Mouse (Mus musculus): ENCODE results near the gene Sptlc2. TPM values are rescaled to one million over a fixed set of nuclear protein-coding genes. Genes with fewer than 3 reads are reported as not detected.

Gene Sptlc2
- 10 to 100 TPM; 28.6 to 30.0 TPM for total RNA-seq (2021)
- long read RNA-seq, experiment 1, full-length matches to known transcripts, result 30 of 33 reads
- long read RNA-seq, experiment 1, partial matches to known transcripts, result 0 of 33 reads
- long read RNA-seq, experiment 1, other reads (novel, unspliced or antisense), result 3 of 33 reads
- long read RNA-seq, experiment 2, full-length matches to known transcripts, result 16 of 19 reads
- long read RNA-seq, experiment 2, partial matches to known transcripts, result 1 of 19 reads
- long read RNA-seq, experiment 2, other reads (novel, unspliced or antisense), result 2 of 19 reads

GRCm38 (mm10) chr12:87388122-87388774 is at the start of gene Sptlc2:
Gene Sptlc2, minus strand, starts transcription at chr12:87388355.
- DNase-seq, result peak; percentile 98

GRCm38 (mm10) chr12:87428885-87429284 is 40.7 kb upstream of the Sptlc2 start:
- no peak for DNase-seq

- no peak for DNase-seq
Observed at GRCm38 (mm10) chr12:87428295-87428694, 40.1 kb upstream of the Sptlc2 start.

GRCm38 (mm10) chr12:87426354-87427031 is 38.3 kb upstream of the Sptlc2 start:
- no peak for DNase-seq

GRCm38 (mm10) chr12:87424516-87424915 is 36.4 kb upstream of the Sptlc2 start:
- no peak for DNase-seq

- no peak for DNase-seq
Observed at GRCm38 (mm10) chr12:87423700-87424099, 35.5 kb upstream of the Sptlc2 start.

- DNase-seq, result no peak
Observed at GRCm38 (mm10) chr12:87421708-87422507, 33.8 kb upstream of the Sptlc2 start.

- DNase-seq, result no peak
Observed at GRCm38 (mm10) chr12:87419974-87420485, 31.9 kb upstream of the Sptlc2 start.

GRCm38 (mm10) chr12:87418921-87419320 is 30.8 kb upstream of the Sptlc2 start:
- no peak for DNase-seq

GRCm38 (mm10) chr12:87416690-87417089 is 28.5 kb upstream of the Sptlc2 start:
- peak; percentile 43 for DNase-seq

- DNase-seq, result no peak
Observed at GRCm38 (mm10) chr12:87415358-87415757, 27.2 kb upstream of the Sptlc2 start.

GRCm38 (mm10) chr12:87413179-87413790 is 25.1 kb upstream of the Sptlc2 start:
- peak; percentile 69 for DNase-seq

GRCm38 (mm10) chr12:87410999-87411398 is 22.8 kb upstream of the Sptlc2 start:
- DNase-seq, result no peak

- no peak for DNase-seq
Observed at GRCm38 (mm10) chr12:87409123-87409522, 21.0 kb upstream of the Sptlc2 start.

GRCm38 (mm10) chr12:87407869-87408605 is 19.9 kb upstream of the Sptlc2 start:
- peak; percentile 10 for DNase-seq

GRCm38 (mm10) chr12:87405721-87406120 is 17.6 kb upstream of the Sptlc2 start:
- no peak for DNase-seq

- DNase-seq, result no peak
Observed at GRCm38 (mm10) chr12:87405165-87405564, 17.0 kb upstream of the Sptlc2 start.

GRCm38 (mm10) chr12:87401883-87402282 is 13.7 kb upstream of the Sptlc2 start:
- no peak for DNase-seq

- no peak for DNase-seq
Observed at GRCm38 (mm10) chr12:87399119-87399819, 11.1 kb upstream of the Sptlc2 start.

GRCm38 (mm10) chr12:87397811-87398417 is 9.8 kb upstream of the Sptlc2 start:
- DNase-seq, result no peak

Data from gastrocnemius, postnatal 10 days (tissue).